Mouse (Mus musculus) megakaryocyte, embryonic 14.5 days (primary cell): ENCODE data around the gene Cog5.

Experiments
- FLI1 ChIP-seq: IDR thresholded peaks from 2 replicates; pipeline ENCODE4 v1.6.1; 2012; ENCODE audit warnings: low read length, inconsistent platforms, mixed read lengths
- GATA1 ChIP-seq: IDR thresholded peaks from 3 replicates; pipeline ENCODE4 v1.6.1; 2012; ENCODE audit warnings: mixed read lengths, low read length, inconsistent platforms, borderline replicate concordance

DNA sequence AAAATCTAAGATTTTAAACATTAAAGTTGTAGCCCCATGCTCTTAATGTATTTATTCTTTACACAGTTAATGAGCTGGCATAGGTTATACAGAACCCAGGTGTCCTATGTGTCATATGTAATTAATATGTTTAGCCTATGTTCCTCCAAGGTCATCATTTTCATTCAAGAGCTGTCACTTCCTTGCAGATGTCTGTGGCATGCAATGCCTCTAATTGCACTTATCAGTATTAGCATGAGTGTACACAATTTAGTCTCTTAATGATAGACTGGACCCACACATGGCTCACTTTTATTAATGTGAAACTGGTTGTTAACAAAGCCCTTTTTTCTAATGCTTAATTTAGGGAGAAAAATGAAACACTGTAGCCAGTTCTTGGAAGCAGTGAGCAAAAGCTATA is 184.6 kb downstream of the Cog5 start:
- TF ChIP-seq GATA1 (no peak), FLI1 (no peak)
